Mouse (Mus musculus): ENCODE data around the gene Itprid2.

- TF ChIP-seq CTCF (IDR thresholded peaks at IDR 0.05; ENCODE audit: low read depth) (no peak), EP300 (IDR thresholded peaks at IDR 0.05; ENCODE audit: low read depth) (no peak)
Observed at GRCm38 (mm10) chr2:79618145-79618544, 17.0 kb upstream of the Itprid2 start.

Measured in liver, postnatal 0 days (tissue).